Mouse (Mus musculus) heart, adult 2 months (tissue): ENCODE results near the gene Gimap3.

Source experiments
- CTCF ChIP-seq: fragments of 200-600 bp; IDR thresholded peaks from 2 replicates; pipeline ENCODE4 v1.8.1; 2022; ENCODE audit warnings: antibody characterized with exemption, mild to moderate bottlenecking, moderate library complexity
- EP300 ChIP-seq: fragments of 200-500 bp; IDR thresholded peaks from 2 replicates; pipeline ENCODE4 v1.6.1; 2011; ENCODE audit warnings: low read depth, low read length, control low read depth; ENCODE audit not compliant: insufficient read depth

DNA sequence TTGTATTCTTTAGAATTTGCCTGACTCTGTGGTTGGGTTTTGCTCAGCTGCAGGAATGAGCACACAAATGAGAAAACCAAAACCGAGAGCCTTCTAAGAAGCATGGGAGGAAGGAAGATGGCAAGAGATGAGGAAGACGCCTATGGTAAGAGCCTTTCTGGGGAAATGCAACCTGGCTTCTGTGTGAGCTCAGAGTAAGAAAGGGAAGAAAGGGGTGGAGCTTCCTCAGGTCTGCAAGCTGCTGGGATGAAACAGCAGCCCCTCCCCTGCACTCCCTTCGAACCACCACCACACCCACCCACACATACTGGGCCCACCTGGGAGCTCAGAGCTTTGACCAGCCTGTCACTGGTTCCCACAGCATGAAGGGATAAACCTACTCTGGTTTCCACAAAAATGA is 29.4 kb downstream of the Gimap3 start:
- TF ChIP-seq CTCF, result no peak
- TF ChIP-seq EP300, result no peak
